Comparison of ENCODE assay signal across 24 mouse cellular contexts in the genomic region with DNA sequence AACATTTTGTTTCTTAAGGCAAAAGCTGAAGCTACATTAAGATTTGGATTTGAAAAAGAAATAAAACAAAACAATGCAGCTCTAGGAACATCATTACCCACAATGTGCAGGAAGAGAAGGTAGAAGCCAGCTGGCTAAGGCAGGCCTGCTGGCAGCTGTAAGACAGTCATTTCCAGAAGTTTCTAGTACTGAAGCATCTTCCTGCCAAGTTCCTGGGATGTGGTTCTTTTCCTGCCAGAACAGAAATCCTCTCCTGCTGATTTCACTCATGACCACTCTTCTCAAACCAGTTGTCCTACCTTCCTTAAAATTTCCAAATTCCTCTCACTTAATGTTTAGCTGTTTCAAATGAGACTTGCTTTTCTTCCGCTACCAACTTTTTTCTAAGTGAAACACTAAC. TPM values are rescaled to one million over a fixed set of nuclear protein-coding genes. Genes with fewer than 3 reads are reported as not detected.
DNase-seq lines count a peak whose midpoint lies in the region; ATAC-seq and TF ChIP-seq lines count a peak whose summit lies in the region.
"Had no signal": no experiment of that assay in that cellular context is flagged by ENCODE, and none has a peak within 500 bp of the region (broad histone marks: within the 10 kb centered on the region; RNA-seq: fewer than 3 reads in every experiment).

No protein-coding gene starts in this region.

- H3K27me3 ChIP-seq in embryonic facial prominence, embryonic 14.5 days (replicated peaks; ENCODE audit: control insufficient read depth, insufficient read depth, low read length), result no peaks in the 10 kb centered on the region
- no peaks in the 10 kb centered on the region for H3K27me3 ChIP-seq in embryonic facial prominence, embryonic 10.5 days (replicated peaks; ENCODE audit: low read depth, poor library complexity, severe bottlenecking)
- H3K27me3 ChIP-seq in midbrain, postnatal 0 days (ENCODE audit: insufficient read depth, low read length), result no peaks in the 10 kb centered on the region
- H3K27me3 ChIP-seq in midbrain, embryonic 14.5 days (ENCODE audit: control insufficient read depth, insufficient read depth, low read length), result no peaks in the 10 kb centered on the region
- H3K27me3 ChIP-seq: heart, embryonic 13.5 days; hindbrain, embryonic 12.5 days; intestine, embryonic 15.5 days; liver, embryonic 12.5 days; midbrain, embryonic 12.5 days; neural tube, embryonic 15.5 days had no signal

- no peak overlapping the region for H3K27ac ChIP-seq in embryonic facial prominence, embryonic 14.5 days (replicated peaks; ENCODE audit: low read depth, low read length)
- no peak overlapping the region for H3K27ac ChIP-seq in embryonic facial prominence, embryonic 10.5 days (replicated peaks)
- no peak overlapping the region for H3K27ac ChIP-seq in midbrain, postnatal 0 days (ENCODE audit: low read depth, low read length)
- no peak overlapping the region for H3K27ac ChIP-seq in midbrain, embryonic 14.5 days (replicated peaks; ENCODE audit: low read depth, low read length)
- H3K27ac ChIP-seq: heart, embryonic 13.5 days; hindbrain, embryonic 12.5 days; intestine, embryonic 15.5 days; liver, embryonic 12.5 days; macrophage; midbrain, embryonic 12.5 days; neural tube, embryonic 15.5 days had no signal

- WGBS in embryonic facial prominence, embryonic 14.5 days, result 76% methylated on average over 1 of the region's 1 CpGs
- 91% methylated on average over 1 of the region's 1 CpGs for WGBS in embryonic facial prominence, embryonic 10.5 days
- WGBS in midbrain, postnatal 0 days, result 98% methylated on average over 1 of the region's 1 CpGs
- 97% methylated on average over 1 of the region's 1 CpGs for WGBS in midbrain, embryonic 14.5 days

- TF ChIP-seq CTCF in midbrain, postnatal 0 days (IDR thresholded peaks at IDR 0.05), result no peak

- no peak for ATAC-seq in embryonic facial prominence, embryonic 14.5 days (ENCODE audit: low read depth)
- ATAC-seq in midbrain, postnatal 0 days (ENCODE audit: low FRiP score), result no peak
- no peak for ATAC-seq in midbrain, embryonic 14.5 days (ENCODE audit: low FRiP score, low TSS enrichment)
- ATAC-seq: intestine, embryonic 15.5 days; liver, embryonic 12.5 days had no signal

- intact Hi-C loops in heart, postnatal 14 days (cut with DNase I), result no loop called here
- intact Hi-C loops in heart, postnatal 25 days (cut with DNase I), result no loop called here

- H3K4me3 ChIP-seq in embryonic facial prominence, embryonic 14.5 days (ENCODE audit: low read depth, low read length), result no peak overlapping the region
- H3K4me3 ChIP-seq in embryonic facial prominence, embryonic 10.5 days, result no peak overlapping the region
- H3K4me3 ChIP-seq in midbrain, postnatal 0 days (ENCODE audit: low read depth, low read length), result no peak overlapping the region
- H3K4me3 ChIP-seq in midbrain, embryonic 14.5 days (replicated peaks; ENCODE audit: low read depth, low read length), result no peak overlapping the region
- H3K4me3 ChIP-seq: heart, embryonic 13.5 days; hindbrain, embryonic 12.5 days; intestine, embryonic 15.5 days; liver, embryonic 12.5 days; midbrain, embryonic 12.5 days; myocyte; neural tube, embryonic 15.5 days had no signal

- H3K4me1 ChIP-seq in embryonic facial prominence, embryonic 14.5 days (ENCODE audit: control insufficient read depth, insufficient read depth, low read length), result no peaks in the 10 kb centered on the region
- no peaks in the 10 kb centered on the region for H3K4me1 ChIP-seq in embryonic facial prominence, embryonic 10.5 days
- no peaks in the 10 kb centered on the region for H3K4me1 ChIP-seq in midbrain, postnatal 0 days (ENCODE audit: insufficient read depth, low read length)
- H3K4me1 ChIP-seq in midbrain, embryonic 14.5 days (ENCODE audit: control insufficient read depth, insufficient read depth, low read length), result no peaks in the 10 kb centered on the region
- H3K4me1 ChIP-seq: heart, embryonic 13.5 days; hindbrain, embryonic 12.5 days; intestine, embryonic 15.5 days; liver, embryonic 12.5 days; midbrain, embryonic 12.5 days; neural tube, embryonic 15.5 days had no signal

- DNase-seq in embryonic facial prominence, embryonic 14.5 days (ENCODE audit: low spot score), result peak; percentile 24
- DNase-seq in embryonic facial prominence, embryonic 10.5 days (ENCODE audit: low spot score), result no peak
- DNase-seq in heart, postnatal 14 days, result peak; percentile 5 to 12
- DNase-seq in heart, postnatal 25 days (ENCODE audit: low spot score), result no peak
- peak; percentile 37 for DNase-seq in midbrain, postnatal 0 days (ENCODE audit: low spot score)
- no peak for DNase-seq in midbrain, embryonic 14.5 days
- no peak for DNase-seq in layer of hippocampus, adult 18-20 months (ENCODE audit: low spot score in 2 of 2)
- DNase-seq: adrenal gland, postnatal 14 days; cerebellum, adult 8-10 months; kidney, postnatal 4 days; thymus, postnatal 36 days had no signal

- H3K9ac ChIP-seq in embryonic facial prominence, embryonic 14.5 days (ENCODE audit: low read depth, low read length), result no peak overlapping the region
- no peak overlapping the region for H3K9ac ChIP-seq in midbrain, postnatal 0 days (replicated peaks; ENCODE audit: low read length, poor library complexity, severe bottlenecking)
- H3K9ac ChIP-seq in midbrain, embryonic 14.5 days (replicated peaks; ENCODE audit: low read length), result no peak overlapping the region
- H3K9ac ChIP-seq: heart, embryonic 13.5 days; hindbrain, embryonic 12.5 days; intestine, embryonic 15.5 days; liver, embryonic 12.5 days; midbrain, embryonic 12.5 days; neural tube, embryonic 15.5 days had no signal

- H3K9me3 ChIP-seq in embryonic facial prominence, embryonic 14.5 days (ENCODE audit: control insufficient read depth, low read length), result no peaks in the 10 kb centered on the region
- no peaks in the 10 kb centered on the region for H3K9me3 ChIP-seq in embryonic facial prominence, embryonic 10.5 days
- H3K9me3 ChIP-seq in midbrain, postnatal 0 days (ENCODE audit: low read length), result no peaks in the 10 kb centered on the region
- H3K9me3 ChIP-seq in midbrain, embryonic 14.5 days (ENCODE audit: control insufficient read depth, low read length), result no peaks in the 10 kb centered on the region
- H3K9me3 ChIP-seq: heart, embryonic 13.5 days; hindbrain, embryonic 12.5 days; intestine, embryonic 15.5 days; liver, embryonic 12.5 days; midbrain, embryonic 12.5 days; neural tube, embryonic 15.5 days had no signal

- no peaks in the 10 kb centered on the region for H3K36me3 ChIP-seq in embryonic facial prominence, embryonic 14.5 days (ENCODE audit: control insufficient read depth, insufficient read depth, low read length)
- H3K36me3 ChIP-seq in embryonic facial prominence, embryonic 10.5 days (replicated peaks), result no peaks in the 10 kb centered on the region
- H3K36me3 ChIP-seq in midbrain, postnatal 0 days (ENCODE audit: insufficient read depth, low read length), result no peaks in the 10 kb centered on the region
- H3K36me3 ChIP-seq in midbrain, embryonic 14.5 days (ENCODE audit: control insufficient read depth, insufficient read depth, low read length), result no peaks in the 10 kb centered on the region
- H3K36me3 ChIP-seq: heart, embryonic 13.5 days; hindbrain, embryonic 12.5 days; intestine, embryonic 15.5 days; liver, embryonic 12.5 days; midbrain, embryonic 12.5 days; neural tube, embryonic 15.5 days had no signal

- no peak overlapping the region for H3K4me2 ChIP-seq in embryonic facial prominence, embryonic 14.5 days (ENCODE audit: low read depth, low read length)
- no peak overlapping the region for H3K4me2 ChIP-seq in midbrain, postnatal 0 days (ENCODE audit: low read depth, low read length, poor library complexity, severe bottlenecking)
- no peak overlapping the region for H3K4me2 ChIP-seq in midbrain, embryonic 14.5 days (ENCODE audit: low read length)
- H3K4me2 ChIP-seq: heart, embryonic 13.5 days; hindbrain, embryonic 12.5 days; intestine, embryonic 15.5 days; liver, embryonic 12.5 days; midbrain, embryonic 12.5 days; neural tube, embryonic 15.5 days had no signal

RNA-seq across cellular contexts. Expression of a gene that starts 14.3 kb away (rescaled TPM):
- not detected in 2 replicates for polyA plus RNA-seq in embryonic facial prominence, embryonic 14.5 days (2014; fragmentation: Nextera tagmentation; extraction: Ambion mirVana)
- not detected in 2 replicates for polyA plus RNA-seq in embryonic facial prominence, embryonic 10.5 days (2016; fragmentation: Nextera tagmentation; extraction: Ambion mirVana)
- not detected for total RNA-seq in heart, postnatal 14 days (2021)
- not detected for total RNA-seq in heart, postnatal 25 days (2021)
- total RNA-seq in midbrain, postnatal 0 days (2014; rRNA removed), result not detected in 2 replicates
- not detected in 2 replicates for polyA plus RNA-seq in midbrain, postnatal 0 days (2015; fragmentation: Nextera tagmentation; extraction: Ambion mirVana)
- polyA plus RNA-seq in midbrain, embryonic 14.5 days (2014; fragmentation: Nextera tagmentation; extraction: Ambion mirVana), result not detected in 2 replicates
- total RNA-seq in layer of hippocampus, adult 18-20 months (2021), result under 1 TPM in 1 of 2 experiments, not detected in 1; 0.10 TPM
- total RNA-seq: adrenal gland, postnatal 14 days; left cerebral cortex, postnatal 25 days had no signal
- polyA plus RNA-seq: forebrain, embryonic 11.5 days; hindbrain, embryonic 12.5 days; intestine, embryonic 15.5 days; kidney, embryonic 14.5 days; liver, embryonic 12.5 days; macrophage; midbrain, embryonic 12.5 days; myocyte; testis, adult 2 months had no signal

RNA-seq across cellular contexts. Expression of a gene that starts 18.5 kb away (rescaled TPM):
- polyA plus RNA-seq in embryonic facial prominence, embryonic 14.5 days (2014; fragmentation: Nextera tagmentation; extraction: Ambion mirVana), result not detected in 2 replicates
- not detected in 2 replicates for polyA plus RNA-seq in embryonic facial prominence, embryonic 10.5 days (2016; fragmentation: Nextera tagmentation; extraction: Ambion mirVana)
- total RNA-seq in heart, postnatal 14 days (2021), result not detected
- not detected for total RNA-seq in heart, postnatal 25 days (2021)
- not detected in 2 replicates for total RNA-seq in midbrain, postnatal 0 days (2014; rRNA removed)
- not detected in 2 replicates for polyA plus RNA-seq in midbrain, postnatal 0 days (2015; fragmentation: Nextera tagmentation; extraction: Ambion mirVana)
- polyA plus RNA-seq in midbrain, embryonic 14.5 days (2014; fragmentation: Nextera tagmentation; extraction: Ambion mirVana), result not detected in 2 replicates
- total RNA-seq in layer of hippocampus, adult 18-20 months (2021), result not detected
- total RNA-seq: adrenal gland, postnatal 14 days; layer of hippocampus, postnatal 14 days; left cerebral cortex, postnatal 25 days had no signal
- polyA plus RNA-seq: forebrain, embryonic 11.5 days; heart, embryonic 13.5 days; hindbrain, embryonic 12.5 days; intestine, embryonic 15.5 days; kidney, embryonic 14.5 days; liver, embryonic 12.5 days; macrophage; midbrain, embryonic 12.5 days; myocyte; neural tube, embryonic 15.5 days had no signal

RNA-seq across cellular contexts. Expression of a gene that starts 25.7 kb away (rescaled TPM):
- polyA plus RNA-seq in embryonic facial prominence, embryonic 14.5 days (2014; fragmentation: Nextera tagmentation; extraction: Ambion mirVana), result 5.7 and 6.1 TPM in 2 replicates
- polyA plus RNA-seq in embryonic facial prominence, embryonic 10.5 days (2016; fragmentation: Nextera tagmentation; extraction: Ambion mirVana), result 6.6 and 7.8 TPM in 2 replicates
- total RNA-seq in heart, postnatal 14 days (2021), result 1 to 10 TPM; 2.0 TPM
- total RNA-seq in heart, postnatal 25 days (2021), result 1 to 10 TPM; 2.4 TPM
- total RNA-seq in midbrain, postnatal 0 days (2014; rRNA removed), result 8.8 and 11.5 TPM in 2 replicates
- 5.6 and 6.3 TPM in 2 replicates for polyA plus RNA-seq in midbrain, postnatal 0 days (2015; fragmentation: Nextera tagmentation; extraction: Ambion mirVana)
- 11.6 and 11.7 TPM in 2 replicates for polyA plus RNA-seq in midbrain, embryonic 14.5 days (2014; fragmentation: Nextera tagmentation; extraction: Ambion mirVana)
- total RNA-seq in layer of hippocampus, adult 18-20 months (2021), result 1 to 10 TPM; 3.1 to 3.9 TPM

RNA-seq across cellular contexts. Expression of a gene that starts 36.5 kb away (rescaled TPM):
- not detected in 2 replicates for polyA plus RNA-seq in embryonic facial prominence, embryonic 14.5 days (2014; fragmentation: Nextera tagmentation; extraction: Ambion mirVana)
- polyA plus RNA-seq in embryonic facial prominence, embryonic 10.5 days (2016; fragmentation: Nextera tagmentation; extraction: Ambion mirVana), result not detected in 2 replicates
- not detected for total RNA-seq in heart, postnatal 14 days (2021)
- total RNA-seq in heart, postnatal 25 days (2021), result not detected
- total RNA-seq in midbrain, postnatal 0 days (2014; rRNA removed), result not detected in 2 replicates
- not detected in 2 replicates for polyA plus RNA-seq in midbrain, postnatal 0 days (2015; fragmentation: Nextera tagmentation; extraction: Ambion mirVana)
- not detected in 2 replicates for polyA plus RNA-seq in midbrain, embryonic 14.5 days (2014; fragmentation: Nextera tagmentation; extraction: Ambion mirVana)
- not detected for total RNA-seq in layer of hippocampus, adult 18-20 months (2021)
- total RNA-seq: adrenal gland, postnatal 14 days; layer of hippocampus, postnatal 14 days; left cerebral cortex, postnatal 25 days had no signal
- polyA plus RNA-seq: forebrain, embryonic 11.5 days; heart, embryonic 13.5 days; hindbrain, embryonic 12.5 days; intestine, embryonic 15.5 days; kidney, embryonic 14.5 days; liver, embryonic 12.5 days; macrophage; midbrain, embryonic 12.5 days; myocyte; neural tube, embryonic 15.5 days; testis, adult 2 months had no signal

RNA-seq across cellular contexts. Expression of a gene that starts 52.4 kb away (rescaled TPM):
- not detected in 2 replicates for polyA plus RNA-seq in embryonic facial prominence, embryonic 14.5 days (2014; fragmentation: Nextera tagmentation; extraction: Ambion mirVana)
- not detected in 2 replicates for polyA plus RNA-seq in embryonic facial prominence, embryonic 10.5 days (2016; fragmentation: Nextera tagmentation; extraction: Ambion mirVana)
- not detected for total RNA-seq in heart, postnatal 14 days (2021)
- not detected for total RNA-seq in heart, postnatal 25 days (2021)
- not detected in 2 replicates for total RNA-seq in midbrain, postnatal 0 days (2014; rRNA removed)
- not detected in 2 replicates for polyA plus RNA-seq in midbrain, postnatal 0 days (2015; fragmentation: Nextera tagmentation; extraction: Ambion mirVana)
- not detected in 2 replicates for polyA plus RNA-seq in midbrain, embryonic 14.5 days (2014; fragmentation: Nextera tagmentation; extraction: Ambion mirVana)
- not detected for total RNA-seq in layer of hippocampus, adult 18-20 months (2021)
- total RNA-seq: adrenal gland, postnatal 14 days; left cerebral cortex, postnatal 25 days had no signal
- polyA plus RNA-seq: forebrain, embryonic 11.5 days; heart, embryonic 13.5 days; hindbrain, embryonic 12.5 days; intestine, embryonic 15.5 days; kidney, embryonic 14.5 days; liver, embryonic 12.5 days; macrophage; midbrain, embryonic 12.5 days; myocyte; neural tube, embryonic 15.5 days; testis, adult 2 months had no signal

Comparison
In these comparisons a context has a peak if more than half of its experiments do, and no peak if none do; other contexts are left out.
1. DNase-seq: peak in embryonic facial prominence, embryonic 14.5 days (single experiment), heart, postnatal 14 days (2 of 2) and midbrain, postnatal 0 days (single experiment); none in embryonic facial prominence, embryonic 10.5 days (single experiment), heart, postnatal 25 days (single experiment), midbrain, embryonic 14.5 days (single experiment) and layer of hippocampus, adult 18-20 months (0 of 2).